Mouse (Mus musculus): ENCODE results near the gene Setd3.
A peak's percentile ranks its signal among the peaks of the same experiment; 100 is the strongest.

The Setd3 gene

DNA sequence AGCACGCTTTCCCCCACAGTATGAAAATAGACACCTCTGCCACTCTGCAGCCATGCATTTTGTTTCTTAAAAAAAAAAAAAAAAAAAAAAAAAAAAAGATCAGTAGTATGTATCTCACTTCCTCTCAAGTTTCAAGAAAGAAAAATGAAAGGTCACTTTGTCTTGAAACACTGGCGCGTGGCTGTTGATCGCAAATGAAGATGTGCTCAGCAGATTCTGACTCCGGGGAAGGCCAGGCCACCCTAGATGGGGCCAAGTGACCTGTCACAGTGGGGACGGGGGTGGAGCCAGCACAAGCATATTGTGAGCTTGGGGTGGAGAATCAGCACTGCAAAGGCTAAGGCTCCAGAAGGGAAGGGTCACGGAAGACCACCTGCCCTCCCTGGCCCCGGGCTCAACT is 24.8 kb upstream of the Setd3 start:
- no peak for DNase-seq (ENCODE audit: low read depth, low spot score)

DNA sequence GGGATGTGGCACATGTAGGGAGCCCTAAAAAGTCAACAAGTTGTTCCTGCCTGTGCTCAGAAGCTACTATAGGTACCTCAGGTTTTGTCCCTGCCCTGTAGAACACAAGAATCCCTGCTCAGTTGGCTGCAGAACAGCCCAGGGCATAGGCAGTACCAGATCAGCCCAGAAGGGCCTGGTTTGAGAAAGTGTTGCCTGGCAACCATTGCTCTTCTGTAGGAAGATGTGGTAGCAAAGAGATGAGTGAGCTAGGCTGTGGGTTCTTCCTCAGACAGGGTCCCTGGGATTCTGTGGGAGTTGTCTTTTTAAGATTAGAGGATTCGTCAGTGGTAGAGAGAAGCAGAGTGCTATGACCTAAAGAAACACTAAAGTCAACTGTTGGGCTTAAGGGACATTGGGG is 21.0 kb upstream of the Setd3 start:
- peak; percentile 72 for DNase-seq (ENCODE audit: low read depth, low spot score)

DNA sequence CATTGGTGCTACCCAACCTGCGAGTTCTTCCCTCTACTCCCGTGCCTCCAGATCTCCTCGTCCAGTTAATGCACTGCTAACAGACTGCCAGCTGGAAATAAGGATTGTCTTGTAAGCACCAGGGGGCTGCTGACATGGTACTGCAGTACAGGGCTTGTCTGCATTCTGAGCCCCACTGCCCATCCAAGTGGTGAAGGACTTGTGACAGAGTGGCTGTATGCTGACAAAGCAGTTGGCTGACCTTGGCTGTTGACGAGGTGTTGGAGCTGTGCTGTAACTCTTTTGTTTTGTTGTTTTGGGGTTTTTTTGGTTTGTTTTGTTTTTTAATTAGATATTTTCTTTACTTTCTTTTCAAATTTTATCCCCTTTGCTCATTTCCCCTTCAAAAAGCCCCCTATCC is 19.3 kb upstream of the Setd3 start:
- no peak for DNase-seq (ENCODE audit: low read depth, low spot score)

DNA sequence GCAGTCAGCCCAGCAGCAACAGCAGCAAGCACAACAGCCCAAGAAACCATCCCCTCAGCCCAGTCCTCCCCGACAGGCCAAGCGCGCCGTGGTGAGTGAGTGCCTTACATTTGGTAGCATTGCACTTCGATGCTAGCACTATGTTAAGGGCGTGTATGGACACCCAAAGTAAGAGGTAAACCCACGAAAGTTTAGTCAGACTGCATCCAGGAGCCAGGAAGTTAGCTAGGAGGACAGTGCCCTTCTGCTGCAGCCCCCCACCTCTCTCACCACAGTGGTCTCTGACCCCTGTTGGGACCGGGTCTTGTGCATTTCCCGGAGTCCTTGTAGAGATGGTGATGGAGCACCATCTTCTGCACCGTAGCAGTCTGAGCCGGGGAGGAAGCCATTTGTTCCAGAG is 16.6 kb upstream of the Setd3 start:
- DNase-seq (ENCODE audit: low read depth, low spot score): no peak

DNA sequence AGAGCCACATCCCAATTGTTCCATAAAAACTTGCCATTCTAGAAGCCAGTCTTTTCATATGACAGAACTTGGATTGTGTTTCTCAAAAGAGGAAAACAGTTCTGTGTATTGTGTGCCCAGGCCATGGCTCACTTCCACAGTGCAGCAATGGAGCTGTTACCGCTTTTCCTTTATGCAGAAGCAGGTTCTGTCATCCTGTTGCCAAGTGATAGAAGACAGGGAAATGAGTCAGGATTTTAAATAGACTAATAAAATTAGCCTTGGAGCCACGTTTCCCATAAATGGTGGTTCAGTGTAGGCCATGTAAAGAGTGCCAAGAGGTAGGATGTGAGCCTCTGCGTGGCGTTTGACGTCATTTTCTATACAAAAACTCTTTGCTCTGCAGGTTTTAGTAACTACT is 14.8 kb upstream of the Setd3 start:
- peak; percentile 78 for DNase-seq (ENCODE audit: low read depth, low spot score)

DNA sequence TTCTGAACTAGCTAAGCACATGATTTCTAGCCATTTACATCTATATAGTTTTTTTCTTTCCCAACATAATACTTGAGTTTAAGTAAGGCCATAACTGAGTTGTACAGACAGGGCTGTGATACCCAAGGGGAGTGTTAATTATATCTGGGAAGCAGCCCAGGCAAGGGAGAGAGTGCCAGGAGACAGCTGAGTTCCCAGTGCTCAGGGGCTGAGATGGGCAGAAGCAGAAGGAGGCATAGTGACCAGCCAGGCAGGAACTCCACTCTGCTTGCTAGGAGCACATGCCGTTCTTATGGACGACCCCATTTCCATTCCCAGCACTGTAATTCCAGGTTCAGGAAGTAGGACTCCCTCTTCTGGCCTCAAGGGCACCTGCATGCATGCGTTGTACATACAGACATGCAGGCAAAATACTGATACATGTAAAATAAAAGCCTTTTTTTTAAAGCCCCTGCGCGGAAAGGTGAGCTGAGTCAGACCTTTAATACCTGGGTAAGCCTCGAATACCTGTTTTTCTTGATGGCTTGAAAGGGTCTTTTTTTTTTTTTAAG is 8.5 kb upstream of the Setd3 start:
- DNase-seq (ENCODE audit: low read depth, low spot score): no peak

DNA sequence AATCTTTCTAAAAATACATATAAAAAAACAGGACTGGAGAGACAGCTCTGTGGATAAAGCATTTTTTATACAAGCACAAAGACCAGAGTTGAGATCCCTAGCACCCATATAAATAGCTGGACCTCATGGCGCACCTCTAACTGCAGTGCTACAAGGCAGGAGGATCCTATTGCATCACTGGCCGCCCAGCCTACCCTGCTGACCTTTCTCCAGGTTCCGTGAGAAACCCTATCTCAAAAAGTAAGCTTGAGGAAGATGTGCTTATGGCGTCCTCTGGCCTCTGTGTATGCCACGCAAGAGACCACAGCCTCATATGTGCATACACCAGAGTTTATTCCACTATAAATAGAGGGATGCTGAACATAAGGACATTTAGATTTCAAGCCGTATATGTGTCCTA is 2.6 kb upstream of the Setd3 start:
- no peak for DNase-seq (ENCODE audit: low read depth, low spot score)

DNA sequence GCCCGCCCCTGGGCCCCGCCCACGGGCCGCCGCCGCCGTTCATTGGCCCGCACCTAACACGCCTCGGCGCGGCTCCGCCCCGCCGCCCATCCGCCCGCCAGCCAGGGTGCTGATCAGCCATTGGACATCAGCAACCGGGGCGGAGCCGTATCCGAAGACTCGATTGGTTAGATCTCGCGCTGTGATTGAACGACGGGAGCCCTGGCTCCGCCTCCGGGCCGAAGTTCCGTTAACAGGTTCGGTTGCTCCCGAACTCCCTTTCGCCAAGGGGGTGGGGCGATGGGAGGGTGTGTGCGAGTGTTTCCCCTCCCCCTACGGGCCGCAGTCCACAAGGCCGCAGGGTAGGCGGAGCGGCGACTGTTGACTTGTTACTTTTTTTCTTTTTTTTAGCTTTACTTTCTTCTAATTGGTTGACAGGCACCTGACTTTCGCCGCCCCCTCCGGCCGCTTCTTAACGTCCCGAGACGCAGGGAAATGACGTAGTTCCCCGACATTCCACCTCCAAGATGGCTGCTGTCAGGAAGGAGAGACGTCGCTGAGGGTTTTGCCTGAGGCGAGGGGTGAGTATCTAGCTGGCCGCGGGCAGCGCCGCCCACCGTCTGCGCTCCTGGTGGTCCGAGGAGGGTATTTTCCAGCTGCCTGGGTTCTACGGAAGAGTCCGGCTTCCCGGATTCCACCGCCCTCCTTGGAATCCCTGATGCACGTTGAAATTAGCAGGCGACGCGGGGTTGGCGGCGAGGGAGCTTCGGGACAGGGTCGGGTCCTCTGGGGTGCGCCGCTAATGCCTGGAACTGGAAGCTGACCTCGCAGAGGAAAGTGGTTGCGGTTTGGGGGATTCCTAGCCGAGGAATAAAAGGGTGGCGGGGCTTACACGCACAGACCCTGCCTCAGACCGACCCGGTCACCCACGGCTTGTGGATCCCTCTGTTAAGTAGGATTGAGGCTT is 480 bp upstream of the Setd3 start, which contains the start of gene Ccnk:
Gene Ccnk, plus strand, starts transcription at position 259 of the 946 bp plus-strand sequence.
- peak; percentile 100 for DNase-seq (ENCODE audit: low read depth, low spot score)

DNA sequence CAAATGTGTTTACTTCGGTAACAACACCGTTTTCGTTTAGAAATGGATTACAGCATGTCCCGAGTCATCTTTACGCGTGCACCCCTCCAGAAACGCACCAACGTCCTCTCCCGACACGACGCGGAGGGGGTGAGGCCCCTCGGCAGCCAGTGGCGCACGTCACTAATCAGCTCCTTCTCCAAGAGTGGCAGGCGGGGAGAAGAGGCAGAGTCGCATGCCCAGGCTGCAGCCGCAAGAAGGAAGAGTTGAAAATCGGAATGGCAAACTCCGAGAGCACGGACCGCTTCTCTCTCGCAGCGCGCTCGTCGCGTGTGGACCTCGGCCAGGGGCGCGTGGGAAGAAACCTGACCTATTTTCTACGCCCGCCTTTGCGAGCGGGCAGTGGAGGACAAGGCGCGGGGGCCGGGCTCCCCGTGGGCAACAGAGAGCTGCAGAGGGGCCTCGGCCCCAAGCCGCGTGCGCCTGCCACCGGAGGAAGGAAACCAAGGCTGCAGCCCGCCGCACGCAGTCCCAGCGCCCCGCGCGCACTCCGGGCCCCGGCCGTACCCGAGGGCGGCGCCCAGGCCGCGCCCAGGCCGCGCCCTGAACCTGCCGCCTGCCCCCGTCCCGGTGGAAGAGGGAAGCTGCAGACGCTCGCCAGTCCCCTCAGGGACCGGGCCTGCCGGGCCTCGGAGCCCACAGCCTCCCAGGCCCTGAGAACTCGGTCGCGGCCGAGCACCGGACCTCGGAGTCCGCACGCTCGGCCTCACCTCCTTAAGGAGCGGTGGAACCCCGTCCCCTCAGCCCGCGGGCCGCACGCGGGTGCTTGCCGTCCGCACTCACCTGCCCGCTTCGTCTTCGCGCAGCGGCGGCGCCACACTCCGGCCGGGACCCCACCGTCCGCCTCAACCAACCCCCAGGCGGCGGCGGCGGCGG is 526 bp downstream of the Setd3 start:
- DNase-seq (ENCODE audit: low read depth, low spot score): peak; percentile 72

DNA sequence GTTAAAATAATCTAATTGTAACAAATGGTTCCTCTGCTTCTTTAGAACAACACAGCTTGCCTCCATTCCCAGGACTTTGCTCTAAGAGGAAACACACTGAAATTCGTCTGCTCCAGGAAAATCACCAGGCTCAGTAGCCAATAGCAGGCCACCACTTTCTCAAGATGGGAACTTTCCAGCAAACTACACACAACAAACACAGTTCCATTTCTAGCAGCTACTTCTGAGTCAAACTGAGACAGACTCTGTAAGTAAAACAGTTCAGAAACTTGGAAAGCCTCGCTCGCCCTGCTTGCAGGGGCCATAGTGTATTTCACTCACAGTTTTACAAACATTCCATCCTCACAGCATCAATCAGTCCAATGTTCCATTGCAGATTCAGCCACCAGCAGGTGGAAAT is 2.7 kb downstream of the Setd3 start:
- DNase-seq (ENCODE audit: low read depth, low spot score): no peak

DNA sequence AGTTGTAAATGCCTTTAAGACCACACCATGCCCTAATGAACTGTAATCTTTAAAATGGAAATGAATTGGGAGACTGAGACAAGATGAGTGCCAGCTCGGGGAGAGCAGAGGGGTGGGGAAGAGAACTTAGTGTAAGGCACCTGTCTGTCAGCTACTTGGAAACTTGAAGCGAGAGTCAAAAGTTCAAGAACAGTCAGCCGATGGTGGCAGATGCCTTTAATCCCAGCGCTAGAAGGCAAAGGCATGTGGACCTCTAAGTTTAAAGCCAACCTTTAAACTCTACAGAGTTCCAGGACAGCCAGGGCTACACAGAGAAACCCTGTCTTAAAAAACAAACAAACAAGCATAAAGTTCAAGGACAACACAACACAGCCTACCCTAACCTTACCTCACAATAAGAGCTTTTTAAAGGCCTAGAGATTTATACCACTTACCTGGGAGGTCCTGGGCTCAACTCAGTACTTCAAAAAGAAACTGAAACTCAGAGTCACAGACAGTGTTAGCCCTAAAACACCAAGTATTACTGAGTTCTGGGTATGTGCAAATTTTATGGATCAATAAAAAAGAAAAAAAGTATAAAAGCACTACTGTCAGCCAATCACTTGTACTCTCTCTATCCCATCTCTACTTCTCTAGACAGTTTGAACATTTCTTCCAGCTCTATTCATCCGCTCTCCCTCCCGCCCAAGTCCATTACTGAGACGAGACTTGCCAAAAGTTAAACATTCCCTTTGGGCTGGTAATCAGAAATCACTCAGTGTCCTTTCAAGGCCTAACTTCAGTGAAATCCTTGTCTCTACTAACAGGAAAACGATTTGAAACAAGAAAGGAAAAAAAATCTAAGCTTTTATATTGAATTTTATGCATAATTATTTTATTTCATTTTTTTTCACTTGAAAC is 4.3 kb downstream of the Setd3 start:
- DNase-seq (ENCODE audit: low read depth, low spot score): no peak

DNA sequence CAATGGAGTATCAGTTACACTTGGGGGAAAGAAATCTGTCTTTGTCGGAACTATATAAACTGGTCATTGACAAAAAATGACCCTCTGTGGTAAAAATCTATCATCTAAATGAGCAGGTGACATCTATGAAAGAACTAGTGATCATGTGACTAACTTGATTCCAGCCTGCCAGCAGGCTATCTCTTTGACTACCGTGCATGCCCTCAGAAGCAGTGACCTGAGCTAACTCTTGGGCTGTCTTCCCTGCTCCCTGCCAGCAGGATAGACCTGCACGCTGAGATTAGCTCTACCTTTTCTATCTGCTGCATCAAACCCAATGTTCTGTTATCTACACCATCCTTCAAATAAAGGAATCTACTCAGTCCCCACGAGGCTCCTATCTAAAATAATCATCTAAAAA is 6.5 kb downstream of the Setd3 start:
- no peak for DNase-seq (ENCODE audit: low read depth, low spot score)

DNA sequence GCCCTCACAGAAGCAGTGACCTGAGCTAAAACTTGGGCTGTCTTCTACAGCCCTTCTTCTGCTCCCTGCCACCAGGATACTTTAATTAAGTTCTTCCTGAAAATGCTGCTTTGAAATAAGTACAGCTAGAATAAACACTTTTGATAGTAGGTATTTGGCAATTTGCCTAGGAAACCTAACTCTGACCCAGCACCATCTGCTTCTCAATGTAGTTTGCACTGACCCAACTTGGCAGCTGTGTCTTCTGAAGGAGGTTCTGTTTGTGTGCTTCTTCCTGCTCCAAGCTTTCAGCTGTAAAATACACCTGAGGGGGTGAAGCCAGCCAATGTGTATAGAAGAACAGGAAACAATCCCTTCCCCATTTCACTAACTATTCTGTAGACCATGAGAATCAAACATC is 7.8 kb downstream of the Setd3 start:
- peak; percentile 43 for DNase-seq (ENCODE audit: low read depth, low spot score)

DNA sequence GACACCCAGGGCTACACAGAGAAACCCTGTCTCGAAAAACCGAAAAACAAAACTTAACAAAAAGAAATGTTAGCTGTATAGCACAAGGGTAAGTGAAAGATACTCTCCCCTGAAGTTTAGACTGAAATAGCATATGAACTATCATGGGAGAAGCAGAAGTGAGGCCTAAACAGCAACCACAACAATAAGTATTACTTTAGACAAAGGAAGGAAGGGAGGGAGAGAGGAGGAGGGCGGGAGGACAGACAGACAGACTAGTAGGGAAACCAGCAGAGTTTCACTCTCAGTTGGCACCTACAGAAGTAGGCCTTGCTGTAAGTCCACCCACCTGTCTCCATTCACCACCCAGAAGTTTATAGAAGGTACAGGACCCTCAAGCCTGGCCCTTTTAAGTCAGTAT is 8.6 kb downstream of the Setd3 start:
- peak; percentile 24 for DNase-seq (ENCODE audit: low read depth, low spot score)

DNA sequence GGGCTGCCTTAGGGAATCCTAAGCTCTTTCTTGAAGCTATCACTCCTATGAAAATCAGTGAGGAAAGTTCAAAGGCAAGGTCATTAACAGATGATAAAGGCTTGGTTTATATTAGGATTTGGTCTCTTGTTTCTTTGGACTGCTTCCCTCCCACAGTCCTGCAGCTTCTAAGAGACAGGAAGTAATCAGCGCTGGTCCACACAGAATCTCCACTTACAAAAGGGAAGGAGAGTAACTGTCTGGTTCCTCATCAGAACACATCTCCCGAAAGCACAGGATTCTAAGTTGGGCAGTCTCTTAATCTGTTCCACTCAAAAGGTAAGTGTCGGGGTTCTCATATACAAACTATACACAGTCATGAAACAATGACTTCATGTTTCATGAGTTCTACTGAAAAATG is 10.2 kb downstream of the Setd3 start:
- DNase-seq (ENCODE audit: low read depth, low spot score): no peak

DNA sequence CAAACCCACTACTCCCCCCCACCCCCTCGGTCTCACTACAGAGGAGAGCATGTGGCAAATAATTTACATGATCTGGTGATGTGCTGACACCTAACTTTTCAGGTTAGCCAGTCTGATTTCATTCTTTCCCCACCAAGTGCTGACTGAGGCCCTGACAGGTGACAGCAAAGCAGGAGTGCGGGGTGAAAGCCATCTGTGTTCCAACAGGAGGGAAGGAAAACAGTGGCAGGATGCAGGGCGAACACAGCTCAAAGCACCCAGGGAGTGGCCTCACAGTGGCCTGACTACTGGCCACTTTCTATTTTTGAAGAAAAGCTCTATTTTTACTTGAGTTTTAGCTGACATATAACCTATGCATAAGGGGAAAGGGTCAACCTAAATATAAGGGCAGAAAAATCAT is 15.4 kb downstream of the Setd3 start:
- DNase-seq (ENCODE audit: low read depth, low spot score): peak; percentile 37

DNA sequence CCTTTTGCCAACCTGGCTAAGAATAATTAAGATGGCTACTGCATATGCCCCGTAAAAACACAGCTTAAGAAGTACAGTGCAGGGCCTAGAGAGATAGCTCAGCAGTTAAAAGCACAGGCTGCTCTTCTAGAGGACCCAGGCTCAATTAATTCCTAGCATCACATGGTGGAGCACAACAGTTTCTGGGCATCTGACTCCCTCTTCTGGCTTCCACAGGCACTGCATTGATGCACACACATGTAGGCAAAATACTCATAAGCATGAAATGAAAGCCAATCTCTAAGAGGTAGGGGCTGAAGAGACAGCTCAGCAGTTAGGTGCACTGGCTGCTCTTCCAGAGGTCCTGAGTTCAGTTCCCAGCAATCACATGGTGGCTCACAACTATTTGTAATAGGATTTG is 17.1 kb downstream of the Setd3 start:
- peak; percentile 57 for DNase-seq (ENCODE audit: low read depth, low spot score)

DNA sequence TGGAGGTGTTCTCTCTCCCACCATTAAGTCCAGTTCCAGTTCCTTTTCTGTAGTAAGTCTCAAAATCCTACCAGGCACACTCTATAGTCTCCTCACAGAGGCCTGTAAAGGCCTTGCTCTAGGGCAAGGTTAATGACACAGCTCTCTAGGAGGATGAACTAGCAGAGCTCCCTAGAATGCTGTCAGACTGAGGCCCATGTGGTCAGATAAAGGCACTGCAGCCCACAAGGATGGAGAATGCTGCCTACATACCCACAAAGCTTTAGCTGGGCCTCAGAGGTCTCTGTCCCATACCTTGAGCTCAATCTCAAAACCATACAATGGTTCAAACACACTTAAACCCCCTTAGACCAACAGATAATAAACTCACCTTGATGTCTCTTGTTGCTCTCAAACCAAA is 19.3 kb downstream of the Setd3 start:
- no peak for DNase-seq (ENCODE audit: low read depth, low spot score)

DNA sequence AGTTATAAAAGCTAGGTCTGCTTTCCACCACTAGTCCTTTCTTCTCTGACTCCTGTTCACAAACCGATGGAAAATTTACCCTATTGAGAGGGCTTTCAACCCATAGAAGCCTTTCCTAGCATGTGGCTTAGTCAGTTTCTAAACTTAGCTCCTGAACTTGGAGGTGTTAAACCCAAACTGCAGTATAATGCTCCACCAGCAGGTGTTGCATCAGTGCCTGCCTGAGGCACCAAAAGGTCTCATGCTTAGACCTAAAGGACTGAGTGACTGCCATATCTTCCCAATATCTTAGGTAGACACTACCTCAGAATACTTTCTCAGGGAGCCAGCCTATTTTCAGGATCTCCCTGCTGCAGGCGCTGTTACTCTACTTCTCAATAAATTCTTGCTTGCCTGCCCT is 26.4 kb downstream of the Setd3 start:
- peak; percentile 48 for DNase-seq (ENCODE audit: low read depth, low spot score)

DNA sequence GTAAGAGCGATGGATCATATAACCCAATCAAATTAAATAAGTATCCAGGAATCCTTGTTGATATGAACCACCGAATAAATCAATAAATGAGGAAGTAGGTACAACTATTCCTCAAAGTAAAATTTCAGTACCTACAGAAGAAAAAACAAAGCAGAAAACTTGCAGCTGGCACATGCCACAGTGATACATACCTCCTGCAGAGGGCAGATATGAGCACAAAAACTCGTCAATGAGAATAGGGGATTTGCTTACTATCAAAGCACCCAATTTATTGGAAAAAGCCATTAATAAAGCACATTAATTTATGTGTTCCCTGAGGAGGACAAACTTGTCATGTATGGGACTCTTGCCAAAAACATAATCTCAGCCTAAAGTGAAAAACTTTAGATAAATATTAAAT is 29.4 kb downstream of the Setd3 start:
- DNase-seq (ENCODE audit: low read depth, low spot score): peak; percentile 27

DNA sequence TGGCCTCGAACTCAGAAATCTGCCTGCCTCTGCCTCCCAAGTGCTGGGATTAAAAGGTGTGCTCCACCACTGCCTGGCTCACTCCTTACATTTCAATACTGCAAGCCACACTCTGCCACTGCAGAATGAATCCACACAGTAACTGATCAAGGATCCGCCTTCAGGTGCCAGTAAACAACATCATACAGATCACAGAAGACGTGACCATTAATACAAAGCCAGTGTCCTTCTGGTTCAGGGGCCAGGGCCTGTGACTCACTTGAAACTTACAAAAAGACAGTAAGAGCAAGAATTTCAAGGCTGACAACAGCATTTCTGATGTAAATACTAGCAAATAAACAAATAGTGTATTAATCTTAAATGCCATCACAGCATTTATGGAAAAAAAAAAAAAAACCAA is 33.9 kb downstream of the Setd3 start:
- DNase-seq (ENCODE audit: low read depth, low spot score): no peak
